Mouse (Mus musculus): ENCODE data around the gene Rhof.

Gene Rhof

GRCm38 (mm10) chr5:123132308-123133071, at the start of gene Rhof:
Gene Rhof, minus strand, starts transcription at chr5:123132692.
- DNase-seq = peak; percentile 98

GRCm38 (mm10) chr5:123181536-123181935, 49.0 kb upstream of the Rhof start:
- peak; percentile 96 for DNase-seq

GRCm38 (mm10) chr5:123180390-123180789, 47.9 kb upstream of the Rhof start:
- DNase-seq = no peak

- DNase-seq = no peak
These were observed 46.3 kb upstream of the Rhof start for GRCm38 (mm10) chr5:123178792-123179191.

- DNase-seq = peak; percentile 97
These were observed 39.3 kb upstream of the Rhof start for GRCm38 (mm10) chr5:123171646-123172350.

- DNase-seq = peak; percentile 86
These were observed 37.9 kb upstream of the Rhof start for GRCm38 (mm10) chr5:123170365-123170764.

GRCm38 (mm10) chr5:123169284-123169683, 36.8 kb upstream of the Rhof start, which contains the start of gene Psmd9:
Gene Psmd9, plus strand, starts transcription at chr5:123169413.
- DNase-seq = no peak

- no peak for DNase-seq
These were observed 35.1 kb upstream of the Rhof start for GRCm38 (mm10) chr5:123167591-123167990.

GRCm38 (mm10) chr5:123166437-123166836, 33.9 kb upstream of the Rhof start:
- DNase-seq = peak; percentile 90

GRCm38 (mm10) chr5:123162942-123163341, 30.4 kb upstream of the Rhof start:
- no peak for DNase-seq

- DNase-seq = no peak
These were observed 27.8 kb upstream of the Rhof start for GRCm38 (mm10) chr5:123160341-123160740.

- peak; percentile 90 for DNase-seq
These were observed 27.4 kb upstream of the Rhof start for GRCm38 (mm10) chr5:123159866-123160265.

- no peak for DNase-seq
These were observed 27.0 kb upstream of the Rhof start for GRCm38 (mm10) chr5:123159446-123159845.

- DNase-seq = no peak
These were observed 25.5 kb upstream of the Rhof start for GRCm38 (mm10) chr5:123157972-123158371.

- DNase-seq = no peak
These were observed 24.3 kb upstream of the Rhof start for GRCm38 (mm10) chr5:123156763-123157162.

- DNase-seq = peak; percentile 96
These were observed 22.9 kb upstream of the Rhof start for GRCm38 (mm10) chr5:123155425-123155824.

GRCm38 (mm10) chr5:123152901-123153300, 20.4 kb upstream of the Rhof start:
- DNase-seq = no peak

- peak; percentile 92 for DNase-seq
These were observed 19.3 kb upstream of the Rhof start for GRCm38 (mm10) chr5:123151707-123152362.

GRCm38 (mm10) chr5:123151077-123151476, 18.6 kb upstream of the Rhof start:
- DNase-seq = peak; percentile 98

GRCm38 (mm10) chr5:123150641-123151040, 18.1 kb upstream of the Rhof start:
- DNase-seq = peak; percentile 92

- peak; percentile 98 for DNase-seq
These were observed 17.2 kb upstream of the Rhof start for GRCm38 (mm10) chr5:123149451-123150400.

- DNase-seq = peak; percentile 92
These were observed 15.7 kb upstream of the Rhof start for GRCm38 (mm10) chr5:123148073-123148722.
